In genomic region chr2:150830911-150831441, GRCm38 (mm10) we compare ENCODE assay signal across 16 mouse cellular contexts. TPM values are rescaled to one million over a fixed set of nuclear protein-coding genes. Genes with fewer than 3 reads are reported as not detected.
DNase-seq lines count a peak whose midpoint lies in the region; ATAC-seq and TF ChIP-seq lines count a peak whose summit lies in the region.
"Had no signal": no experiment of that assay in that cellular context is flagged by ENCODE, and none has a peak within 500 bp of the region (broad histone marks: within the 10 kb centered on the region; RNA-seq: fewer than 3 reads in every experiment).

No protein-coding gene starts in this region.

- no peak for DNase-seq in forebrain, postnatal 0 days
- DNase-seq in forebrain, embryonic 11.5 days (ENCODE audit: low spot score), result no peak
- no peak for DNase-seq in thymus, postnatal 0 days (ENCODE audit: low spot score)
- no peak for DNase-seq in ovary, postnatal 14 days (ENCODE audit: low spot score)
- DNase-seq: adrenal gland, postnatal 25 days; cerebellum, adult 18-20 months; kidney, adult 18-20 months; lung, embryonic 14.5 days had no signal

- H3K9me3 ChIP-seq in forebrain, postnatal 0 days (ENCODE audit: low read length), result no peaks in the 10 kb centered on the region
- no peaks in the 10 kb centered on the region for H3K9me3 ChIP-seq in forebrain, embryonic 11.5 days (ENCODE audit: control insufficient read depth, low read length)
- H3K9me3 ChIP-seq in kidney, embryonic 16.5 days (ENCODE audit: low read length), result no peaks in the 10 kb centered on the region
- H3K9me3 ChIP-seq: hindbrain, embryonic 10.5 days had no signal

- WGBS in forebrain, postnatal 0 days, result 85% methylated on average over 3 of the region's 3 CpGs
- 92% methylated on average over 3 of the region's 3 CpGs for WGBS in forebrain, embryonic 11.5 days
- WGBS in small intestine, adult 2 months, result 77% methylated on average over 3 of the region's 3 CpGs
- WGBS in kidney, embryonic 16.5 days, result 81% methylated on average over 3 of the region's 3 CpGs

- no peak for TF ChIP-seq CTCF in forebrain, postnatal 0 days (IDR thresholded peaks at IDR 0.05; ENCODE audit: low read depth)
- no peak for TF ChIP-seq CTCF in small intestine, adult 2 months (IDR thresholded peaks at IDR 0.05; ENCODE audit: extremely low read depth, insufficient read length, insufficient replicate concordance, low read depth, low read length)

- H3K36me3 ChIP-seq in forebrain, postnatal 0 days (ENCODE audit: insufficient read depth), result peaks cover 91% of the 10 kb centered on the region
- peaks cover 3% of the 10 kb centered on the region; the same call in 1 of the 2 replicates for H3K36me3 ChIP-seq in forebrain, embryonic 11.5 days (ENCODE audit: control insufficient read depth, insufficient read depth, low read length)
- peaks cover 75% of the 10 kb centered on the region for H3K36me3 ChIP-seq in small intestine, adult 2 months (ENCODE audit: control insufficient read depth, insufficient read depth, low read length)
- peaks cover 64% of the 10 kb centered on the region for H3K36me3 ChIP-seq in kidney, embryonic 16.5 days (ENCODE audit: insufficient read depth, low read length)

- TF ChIP-seq POLR2A in small intestine, adult 2 months (IDR thresholded peaks at IDR 0.05; ENCODE audit: low read depth, low read length), result no peak

- no peak overlapping the region for H3K9ac ChIP-seq in forebrain, postnatal 0 days
- H3K9ac ChIP-seq in forebrain, embryonic 11.5 days (ENCODE audit: low read length), result no peak overlapping the region
- H3K9ac ChIP-seq in kidney, embryonic 16.5 days (replicated peaks; ENCODE audit: low read length), result no peak overlapping the region
- H3K9ac ChIP-seq: lung, embryonic 14.5 days had no signal

- peak; percentile 18; the same call in 1 of the 2 replicates for ATAC-seq in forebrain, postnatal 0 days
- ATAC-seq in forebrain, embryonic 11.5 days (replicated peaks; ENCODE audit: low FRiP score), result no peak
- ATAC-seq in CD4-positive, CD25-positive, alpha-beta regulatory T cell, adult 4 months, result peak; percentile 38
- ATAC-seq in inflammation-experienced regulatory T-cells, adult 6 months, result peak; percentile 27
- no peak for ATAC-seq in kidney, embryonic 16.5 days (ENCODE audit: low FRiP score, low TSS enrichment)

- no peaks in the 10 kb centered on the region for H3K27me3 ChIP-seq in forebrain, postnatal 0 days (ENCODE audit: insufficient read depth, low read length)
- H3K27me3 ChIP-seq in forebrain, embryonic 11.5 days (ENCODE audit: control insufficient read depth, insufficient read depth, low read length), result no peaks in the 10 kb centered on the region
- H3K27me3 ChIP-seq in small intestine, adult 2 months (ENCODE audit: control insufficient read depth, insufficient read depth, low read length), result no peaks in the 10 kb centered on the region
- no peaks in the 10 kb centered on the region for H3K27me3 ChIP-seq in kidney, embryonic 16.5 days (ENCODE audit: insufficient read depth, low read length)

- H3K27ac ChIP-seq in forebrain, postnatal 0 days (ENCODE audit: low read depth, low read length), result no peak overlapping the region
- H3K27ac ChIP-seq in forebrain, embryonic 11.5 days (ENCODE audit: low read depth, low read length), result no peak overlapping the region
- peak overlapping the region; percentile 80 for H3K27ac ChIP-seq in small intestine, adult 2 months (ENCODE audit: insufficient read depth, low read depth, low read length)
- no peak overlapping the region for H3K27ac ChIP-seq in kidney, embryonic 16.5 days (ENCODE audit: low read length)
- H3K27ac ChIP-seq: hindbrain, embryonic 10.5 days had no signal

- H3K4me3 ChIP-seq in forebrain, postnatal 0 days (ENCODE audit: low read depth, low read length), result no peak overlapping the region
- H3K4me3 ChIP-seq in forebrain, embryonic 11.5 days (ENCODE audit: low read depth, low read length), result no peak overlapping the region
- H3K4me3 ChIP-seq in small intestine, adult 2 months (ENCODE audit: low read depth, low read length), result no peak overlapping the region
- H3K4me3 ChIP-seq in kidney, embryonic 16.5 days (ENCODE audit: low read length), result no peak overlapping the region
- H3K4me3 ChIP-seq: erythroblast, embryonic 14.5 days; hindbrain, embryonic 10.5 days had no signal

- H3K4me2 ChIP-seq in forebrain, postnatal 0 days (ENCODE audit: low read depth), result no peak overlapping the region
- H3K4me2 ChIP-seq in forebrain, embryonic 11.5 days (ENCODE audit: low read depth, low read length, severe bottlenecking), result no peak overlapping the region
- H3K4me2 ChIP-seq in kidney, embryonic 16.5 days (replicated peaks; ENCODE audit: low read depth, low read length), result no peak overlapping the region
- H3K4me2 ChIP-seq: heart, embryonic 11.5 days; lung, embryonic 14.5 days; midbrain, embryonic 11.5 days had no signal

- no peaks in the 10 kb centered on the region for H3K4me1 ChIP-seq in forebrain, postnatal 0 days (ENCODE audit: insufficient read depth)
- no peaks in the 10 kb centered on the region for H3K4me1 ChIP-seq in forebrain, embryonic 11.5 days (replicated peaks; ENCODE audit: control insufficient read depth, insufficient read depth, low read length)
- peaks cover 3% of the 10 kb centered on the region; the same call in 1 of the 2 replicates for H3K4me1 ChIP-seq in small intestine, adult 2 months (ENCODE audit: control insufficient read depth, insufficient read depth, insufficient read length, low read length)
- no peaks in the 10 kb centered on the region for H3K4me1 ChIP-seq in kidney, embryonic 16.5 days (ENCODE audit: insufficient read depth, low read length)
- H3K4me1 ChIP-seq: hindbrain, embryonic 10.5 days had no signal

RNA-seq across cellular contexts. Expression of gene Pygb, which starts 44.4 kb away (rescaled TPM):
- 146 and 174 TPM in 2 replicates for total RNA-seq in forebrain, postnatal 0 days (2014; rRNA removed)
- polyA plus RNA-seq in forebrain, postnatal 0 days (2015; fragmentation: Nextera tagmentation; extraction: Ambion mirVana), result 81.3 and 102 TPM in 2 replicates
- polyA plus RNA-seq in forebrain, embryonic 11.5 days (2014; fragmentation: Nextera tagmentation; extraction: Ambion mirVana), result 55.6 and 59.4 TPM in 2 replicates
- polyA plus RNA-seq in CD4-positive, CD25-positive, alpha-beta regulatory T cell, adult 4 months (2017; shearing (Covaris generic)), result 10 to 100 TPM; 34.4 to 85.4 TPM
- 10 to 100 TPM; 45.0 to 48.4 (median 46.1) TPM for polyA plus RNA-seq in inflammation-experienced regulatory T-cells, adult 6 months (2017; shearing (Covaris generic))
- 15.6 and 20.5 TPM in 2 replicates for polyA plus RNA-seq in small intestine, adult 2 months (2012; rRNA removed)
- 46.8 and 48.8 TPM in 2 replicates for polyA plus RNA-seq in thymus, postnatal 0 days (2015; fragmentation: Nextera tagmentation; extraction: Ambion mirVana)
- polyA plus RNA-seq in kidney, embryonic 16.5 days (2015; fragmentation: Nextera tagmentation; extraction: Ambion mirVana), result 94.4 and 95.6 TPM in 2 replicates

Comparison
In these comparisons a context has a peak if more than half of its experiments do, and no peak if none do; other contexts are left out.
1. ATAC-seq: peak in forebrain, postnatal 0 days (single experiment), CD4-positive, CD25-positive, alpha-beta regulatory T cell, adult 4 months (single experiment) and inflammation-experienced regulatory T-cells, adult 6 months (single experiment); none in forebrain, embryonic 11.5 days (single experiment) and kidney, embryonic 16.5 days (single experiment).